Mouse (Mus musculus) T-helper 1 cell (primary cell): Measurements from ENCODE around the gene Enox1.
"Not testable (repeated sequence)": the region's sequence is repeated elsewhere in the genome, so short reads cannot be mapped to it uniquely, and the experiment has no call there.

Experiments used
- in situ Hi-C: fragments of 300-600 bp; cut with MboI, MseI; formaldehyde crosslinking; loops from one replicate; pipeline ENCODE4 v1.15.1; 2025; ENCODE audit warnings: high pct_unique_total_duplicates

The Enox1 gene

GRCm38 (mm10) chr14:77156222-77156910 is at the start of gene Enox1:
Gene Enox1 (plus strand): TSS chr14:77156763.
- in situ Hi-C loops: no loop called here

GRCm38 (mm10) chr14:77110622-77111021 is 45.9 kb upstream of the Enox1 start:
- in situ Hi-C loops: not testable (repeated sequence)

DNA sequence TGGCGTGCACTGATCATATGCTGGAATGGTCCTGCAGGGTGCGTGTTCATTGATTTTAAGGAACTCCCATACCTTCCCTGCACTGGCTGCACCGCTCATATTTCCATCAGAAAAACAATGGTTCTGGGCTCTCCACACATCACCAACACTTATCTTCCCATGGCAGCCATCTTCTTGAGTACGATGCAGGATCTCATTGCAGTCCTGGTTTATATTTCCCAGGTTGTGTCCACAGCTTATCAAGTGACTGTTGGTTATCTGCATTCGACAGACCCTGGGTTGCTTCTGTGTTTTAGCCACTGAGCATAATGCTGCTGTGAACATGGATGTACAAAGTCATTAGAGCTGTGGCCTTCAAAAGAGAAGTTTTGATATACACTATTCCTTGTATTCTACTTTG is 26.0 kb upstream of the Enox1 start:
- in situ Hi-C loops: no loop called here

- in situ Hi-C loops: no loop called here
Measured at GRCm38 (mm10) chr14:77136936-77137335, 19.6 kb upstream of the Enox1 start.

DNA sequence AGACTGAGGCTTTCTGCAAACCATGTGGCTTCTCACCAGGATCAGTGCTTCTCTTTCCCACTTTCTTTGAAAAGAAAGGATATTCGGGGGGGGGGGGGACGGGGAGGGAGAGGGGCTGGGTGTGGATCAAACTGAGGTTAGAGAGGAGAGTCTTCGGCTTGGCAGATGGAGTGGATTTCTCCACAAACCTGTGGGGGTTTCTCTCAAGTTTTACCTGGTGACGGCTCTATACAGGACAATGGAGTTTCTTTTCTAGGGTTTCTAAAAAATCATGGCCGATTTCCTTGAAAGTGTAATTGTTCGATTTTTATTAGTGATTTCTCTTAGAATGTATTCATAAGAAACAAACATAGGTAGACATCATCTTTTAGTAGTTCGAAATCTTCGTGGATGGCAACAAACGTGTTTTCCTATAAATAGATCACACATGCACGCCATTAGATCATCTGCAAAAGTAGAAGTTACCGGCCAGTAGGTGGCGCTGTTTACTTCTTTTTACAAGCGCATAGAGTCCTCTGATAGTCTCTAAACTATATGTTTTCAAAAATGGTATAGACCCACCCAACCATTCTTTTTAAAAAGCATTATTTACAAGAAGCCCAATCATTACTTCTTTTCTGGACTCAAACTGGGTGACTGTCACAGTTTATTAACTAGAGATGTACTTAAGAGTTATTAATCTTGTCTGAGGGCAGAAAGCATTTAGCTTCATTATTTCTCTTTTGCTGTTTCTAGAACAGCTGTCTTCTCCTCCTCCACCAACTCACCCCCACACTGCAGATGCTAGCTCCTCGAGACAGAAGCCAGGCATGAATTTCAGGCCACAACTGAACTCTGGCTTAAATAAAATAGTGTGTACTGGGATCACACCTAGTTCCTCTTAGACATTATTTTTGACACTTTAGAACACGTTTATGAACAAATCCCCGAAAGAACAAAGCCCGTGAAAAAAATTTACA is 15.0 kb upstream of the Enox1 start:
- in situ Hi-C loops: loop anchor here (10.0 kb wide), 1 partner anchor 203 kb away; no protein-coding TSS in a partner anchor

DNA sequence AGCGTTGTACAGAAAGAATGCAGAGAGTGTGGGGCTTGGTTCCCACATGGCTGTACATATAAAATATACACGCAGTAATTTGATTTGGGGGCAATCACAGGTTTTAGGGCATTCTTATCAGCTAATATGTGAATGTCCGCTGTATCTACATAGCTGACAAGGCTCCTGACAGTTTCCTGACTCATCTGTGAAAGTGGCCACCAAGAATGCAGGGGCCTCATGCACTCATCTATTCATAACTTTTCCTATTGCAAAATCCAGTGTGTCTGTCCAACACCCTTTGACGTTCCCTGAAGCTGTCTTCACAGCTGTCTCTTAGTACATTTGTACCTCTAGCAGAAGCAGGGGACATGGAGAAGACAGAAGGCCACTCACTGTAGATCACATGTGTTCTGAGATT is 11.5 kb upstream of the Enox1 start:
- in situ Hi-C loops: loop anchor here (10.0 kb wide), 1 partner anchor 200 kb away; no protein-coding TSS in a partner anchor

GRCm38 (mm10) chr14:77147635-77148034 is 8.9 kb upstream of the Enox1 start:
- in situ Hi-C loops: loop anchor here (10.0 kb wide), 1 partner anchor 197 kb away; no protein-coding TSS in a partner anchor

DNA sequence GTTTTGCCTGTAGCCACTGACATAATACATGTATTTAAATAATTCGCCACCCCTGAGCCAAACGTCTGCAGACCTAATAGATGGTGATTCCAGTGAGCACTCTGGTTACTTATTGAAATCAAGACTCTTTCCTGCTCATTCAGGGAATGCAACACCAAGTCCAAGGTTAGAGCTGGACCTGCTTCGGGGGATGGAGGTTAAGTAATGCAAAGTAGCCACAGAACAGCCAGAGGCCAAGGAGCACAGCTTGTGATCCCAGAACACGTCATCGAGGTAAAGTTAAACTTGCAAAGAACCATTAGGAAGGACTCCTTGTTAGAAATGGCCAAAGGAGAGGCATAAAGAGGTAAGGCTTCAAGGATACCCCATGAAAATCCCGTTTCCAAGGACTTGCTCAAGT is 6.0 kb upstream of the Enox1 start:
- in situ Hi-C loops: no loop called here

DNA sequence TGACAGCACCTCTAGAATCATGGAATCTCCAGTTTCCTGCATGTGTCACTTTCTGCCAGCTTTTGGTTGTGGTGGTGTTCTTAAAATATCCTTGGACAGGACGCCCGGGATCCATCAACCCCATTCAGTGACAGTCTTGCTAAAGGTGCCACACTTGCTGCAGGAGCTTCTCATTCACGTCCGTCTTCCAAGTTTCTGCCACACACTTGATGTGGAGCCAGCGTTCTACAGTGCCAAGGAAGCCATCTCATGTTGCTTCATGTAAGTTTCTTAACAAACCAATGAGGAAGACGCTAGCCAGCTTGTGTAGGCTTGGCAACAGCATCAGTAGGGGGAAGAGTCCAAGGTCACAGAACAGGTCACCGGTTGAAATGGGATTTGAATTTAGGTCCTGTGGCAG is 5.1 kb upstream of the Enox1 start:
- in situ Hi-C loops: no loop called here

- in situ Hi-C loops: no loop called here
Measured at GRCm38 (mm10) chr14:77156911-77157504, 445 bp downstream of the Enox1 start.

- in situ Hi-C loops: no loop called here
Measured at GRCm38 (mm10) chr14:77157505-77157911, 945 bp downstream of the Enox1 start.

GRCm38 (mm10) chr14:77159397-77159796 is 2.8 kb downstream of the Enox1 start:
- in situ Hi-C loops: no loop called here

GRCm38 (mm10) chr14:77162496-77162895 is 5.9 kb downstream of the Enox1 start:
- in situ Hi-C loops: no loop called here

DNA sequence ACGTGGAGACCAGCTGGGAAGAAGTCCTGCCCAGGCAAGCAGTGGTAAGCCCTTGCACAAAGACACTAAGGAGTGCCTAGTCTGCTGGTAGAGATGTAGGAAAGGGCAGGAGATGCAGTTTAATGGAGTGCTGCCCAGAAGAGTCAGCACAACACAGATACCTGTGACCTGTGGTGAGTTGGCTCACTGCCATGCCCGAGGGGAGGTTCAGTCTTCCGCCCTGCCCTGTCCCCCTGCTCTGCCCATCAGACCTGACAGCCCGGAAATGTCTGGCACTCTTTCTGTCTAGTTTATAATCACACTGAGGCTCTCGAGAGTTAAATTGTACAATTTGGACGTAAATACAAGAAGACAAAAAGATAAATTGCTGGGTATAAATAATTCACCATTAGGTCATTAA is 7.8 kb downstream of the Enox1 start:
- in situ Hi-C loops: no loop called here

DNA sequence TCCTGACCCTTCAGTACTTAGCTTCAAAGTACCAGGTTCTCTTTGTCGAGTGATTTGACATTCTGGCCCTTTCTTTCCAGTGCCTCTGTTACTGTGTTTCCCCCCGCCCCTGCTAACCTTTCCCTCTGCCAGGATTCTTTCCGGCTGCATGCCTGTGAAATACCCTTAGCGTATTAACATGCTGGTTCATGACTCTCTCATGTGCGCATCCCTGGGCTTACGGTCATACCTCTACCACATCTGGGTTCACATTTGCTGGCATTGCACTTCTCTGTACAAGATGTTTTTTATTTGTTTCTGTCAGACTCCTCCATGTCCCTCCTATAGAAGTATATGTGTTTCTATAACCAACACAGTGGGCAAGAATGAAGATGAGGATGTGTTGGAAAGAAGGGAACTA is 11.6 kb downstream of the Enox1 start:
- in situ Hi-C loops: no loop called here

- in situ Hi-C loops: no loop called here
Measured at GRCm38 (mm10) chr14:77174491-77174890, 17.9 kb downstream of the Enox1 start.

- in situ Hi-C loops: no loop called here
Measured at GRCm38 (mm10) chr14:77174931-77175330, 18.4 kb downstream of the Enox1 start.

GRCm38 (mm10) chr14:77180241-77180640 is 23.7 kb downstream of the Enox1 start:
- in situ Hi-C loops: no loop called here

GRCm38 (mm10) chr14:77180753-77181374 is 24.3 kb downstream of the Enox1 start:
- in situ Hi-C loops: no loop called here

GRCm38 (mm10) chr14:77183491-77183890 is 26.9 kb downstream of the Enox1 start:
- in situ Hi-C loops: no loop called here

- in situ Hi-C loops: no loop called here
Measured at GRCm38 (mm10) chr14:77190158-77190557, 33.6 kb downstream of the Enox1 start.
